Mouse (Mus musculus) embryonic facial prominence, embryonic 13.5 days (tissue): ENCODE data around the gene Mark1. TPM values are rescaled to one million over a fixed set of nuclear protein-coding genes. Genes with fewer than 3 reads are reported as not detected.

ENCODE experiments used
- ATAC-seq: fragments of 200-750 bp; cut with Nextera tagmentation; 2 replicates; pipeline ENCODE4 v1.8.0; 2017; ENCODE audit warnings: low read depth; ENCODE audit not compliant: insufficient number of reproducible peaks, insufficient read depth, low FRiP score, low TSS enrichment
- H3K27ac ChIP-seq: fragments of 300-500 bp; sonication (generic); 2 replicates; pipeline ENCODE4 v1.5.1; 2015; ENCODE audit warnings: moderate library complexity, mild to moderate bottlenecking, inconsistent platforms
- H3K27me3 ChIP-seq: fragments of 300-500 bp; sonication (generic); 2 replicates; pipeline ENCODE4 v1.6.1; 2015; ENCODE audit warnings: mild to moderate bottlenecking, inconsistent platforms
- H3K36me3 ChIP-seq: fragments of 300-500 bp; sonication (generic); 2 replicates; pipeline ENCODE4 v1.6.1; 2015; ENCODE audit warnings: mild to moderate bottlenecking, inconsistent platforms
- H3K4me1 ChIP-seq: fragments of 300-500 bp; sonication (generic); 2 replicates; pipeline ENCODE4 v1.6.1; 2015; ENCODE audit warnings: inconsistent platforms
- H3K4me2 ChIP-seq: fragments of 300-500 bp; sonication (generic); 2 replicates; pipeline ENCODE4 v1.6.1; 2015; ENCODE audit warnings: moderate library complexity, mild to moderate bottlenecking, inconsistent platforms
- H3K4me3 ChIP-seq: fragments of 300-500 bp; sonication (generic); 2 replicates; pipeline ENCODE4 v1.5.1; 2015; ENCODE audit warnings: mild to moderate bottlenecking, inconsistent platforms
- H3K9ac ChIP-seq: fragments of 300-500 bp; sonication (generic); 2 replicates; pipeline ENCODE4 v1.6.1; 2015; ENCODE audit warnings: mild to moderate bottlenecking, inconsistent platforms
- H3K9me3 ChIP-seq: fragments of 300-500 bp; sonication (generic); 2 replicates; pipeline ENCODE4 v1.6.1; 2016; ENCODE audit warnings: inconsistent platforms
- WGBS: fragments of 180-500 bp; shearing (Covaris S2); methylation state at CpG from one replicate; pipeline ENCODE4 v1.1.7; 2015; ENCODE audit warnings: mixed read lengths; 5-methylcytosine and 5-hydroxymethylcytosine counted together
- polyA plus RNA-seq: library from polyadenylated mRNA; unstranded; fragments of >200 nt; fragmentation: Nextera tagmentation; extraction: Ambion mirVana; gene quantifications from 2 replicates; pipeline ENCODE4 v1.2.1, GENCODE M21; 2015

The Mark1 gene
- polyA plus RNA-seq, 1 experiment from 2014 or later: 4.5 TPM

GRCm38 (mm10) chr1:184958818-184959217 is 40.6 kb downstream of the Mark1 start:
- Histone ChIP-seq H3K4me2 (no peak overlapping the region), H3K27me3 (no peaks in the 10 kb centered on the region), H3K4me3 (no peak overlapping the region), H3K4me1 (no peaks in the 10 kb centered on the region; the same call in 1 of the 2 replicates), H3K9ac (no peak overlapping the region), H3K27ac (0 out of 2 replicates have a peak overlapping the region, but pooled peaks have one; percentile 11), H3K9me3 (peaks cover 16% of the 10 kb centered on the region; the same call in 1 of the 2 replicates), H3K36me3 (peaks cover 18% of the 10 kb centered on the region; the same call in 1 of the 2 replicates)
- no peak for ATAC-seq
- WGBS: 78% methylated on average over 9 of the region's 9 CpGs

GRCm38 (mm10) chr1:184958388-184958787 is 41.0 kb downstream of the Mark1 start:
- no peak for ATAC-seq
- Histone ChIP-seq H3K9me3 (peaks cover 16% of the 10 kb centered on the region; the same call in 1 of the 2 replicates), H3K27me3 (no peaks in the 10 kb centered on the region), H3K27ac (0 out of 2 replicates have a peak overlapping the region, but pooled peaks have one; percentile 11), H3K4me2 (no peak overlapping the region), H3K9ac (no peak overlapping the region), H3K36me3 (peaks cover 18% of the 10 kb centered on the region; the same call in 1 of the 2 replicates), H3K4me3 (no peak overlapping the region), H3K4me1 (no peaks in the 10 kb centered on the region)
- WGBS: 72% methylated on average over 6 of the region's 6 CpGs

- Histone ChIP-seq H3K36me3 (no peaks in the 10 kb centered on the region), H3K9ac (no peak overlapping the region), H3K4me1 (no peaks in the 10 kb centered on the region), H3K9me3 (0 out of 2 replicates have a peak, but pooled peaks cover 6% of the 10 kb centered on the region), H3K4me3 (no peak overlapping the region), H3K4me2 (no peak overlapping the region), H3K27ac (no peak overlapping the region), H3K27me3 (no peaks in the 10 kb centered on the region)
- ATAC-seq: no peak
- 59% methylated on average over 5 of the region's 5 CpGs for WGBS
These were observed 47.6 kb downstream of the Mark1 start for GRCm38 (mm10) chr1:184951758-184952157.

GRCm38 (mm10) chr1:184951057-184951456 is 48.3 kb downstream of the Mark1 start:
- no peak overlapping the region for H3K9ac ChIP-seq
- H3K36me3 ChIP-seq: no peaks in the 10 kb centered on the region
- no peak overlapping the region for H3K4me3 ChIP-seq
- no peaks in the 10 kb centered on the region for H3K27me3 ChIP-seq
- ATAC-seq: no peak
- H3K27ac ChIP-seq: no peak overlapping the region
- no peak overlapping the region for H3K4me2 ChIP-seq
- no peaks in the 10 kb centered on the region for H3K4me1 ChIP-seq
- 92% methylated on average over 11 of the region's 11 CpGs for WGBS
- H3K9me3 ChIP-seq: no peaks in the 10 kb centered on the region

GRCm38 (mm10) chr1:184938106-184938505 is 61.3 kb downstream of the Mark1 start:
- peaks cover 9% of the 10 kb centered on the region; the same call in 1 of the 2 replicates for H3K36me3 ChIP-seq
- ATAC-seq: no peak
- H3K4me3 ChIP-seq: no peak overlapping the region
- H3K9ac ChIP-seq: no peak overlapping the region
- no peak overlapping the region for H3K27ac ChIP-seq
- H3K4me1 ChIP-seq: 0 out of 2 replicates have a peak, but pooled peaks cover 3% of the 10 kb centered on the region
- H3K27me3 ChIP-seq: no peaks in the 10 kb centered on the region
- no peak overlapping the region for H3K4me2 ChIP-seq
- 75% methylated on average over 4 of the region's 4 CpGs for WGBS
- no peaks in the 10 kb centered on the region for H3K9me3 ChIP-seq

- no peak overlapping the region for H3K27ac ChIP-seq
- 0 out of 2 replicates have a peak, but pooled peaks cover 3% of the 10 kb centered on the region for H3K4me1 ChIP-seq
- H3K9me3 ChIP-seq: no peaks in the 10 kb centered on the region
- no peak for ATAC-seq
- peaks cover 9% of the 10 kb centered on the region; the same call in 1 of the 2 replicates for H3K36me3 ChIP-seq
- no peak overlapping the region for H3K4me2 ChIP-seq
- WGBS: 38% methylated on average over 5 of the region's 5 CpGs
- H3K27me3 ChIP-seq: no peaks in the 10 kb centered on the region
- no peak overlapping the region for H3K4me3 ChIP-seq
- no peak overlapping the region for H3K9ac ChIP-seq
These were observed 63.4 kb downstream of the Mark1 start for GRCm38 (mm10) chr1:184935980-184936379.

- Histone ChIP-seq H3K27me3 (no peaks in the 10 kb centered on the region), H3K36me3 (peaks cover 9% of the 10 kb centered on the region; the same call in 1 of the 2 replicates), H3K4me2 (no peak overlapping the region), H3K4me1 (0 out of 2 replicates have a peak, but pooled peaks cover 3% of the 10 kb centered on the region), H3K4me3 (no peak overlapping the region), H3K9ac (no peak overlapping the region), H3K9me3 (no peaks in the 10 kb centered on the region), H3K27ac (no peak overlapping the region)
- no peak for ATAC-seq
- 69% methylated on average over 6 of the region's 6 CpGs for WGBS
These were observed 63.9 kb downstream of the Mark1 start for GRCm38 (mm10) chr1:184935490-184935889.

- 83% methylated on average over 6 of the region's 6 CpGs for WGBS
- Histone ChIP-seq H3K27me3 (no peaks in the 10 kb centered on the region), H3K36me3 (peaks cover 19% of the 10 kb centered on the region), H3K4me1 (0 out of 2 replicates have a peak, but pooled peaks cover 2% of the 10 kb centered on the region), H3K4me3 (no peak overlapping the region), H3K27ac (no peak overlapping the region), H3K9me3 (no peaks in the 10 kb centered on the region), H3K9ac (no peak overlapping the region), H3K4me2 (no peak overlapping the region)
- no peak for ATAC-seq
These were observed 68.3 kb downstream of the Mark1 start for GRCm38 (mm10) chr1:184931097-184931496.

- Histone ChIP-seq H3K4me3 (no peak overlapping the region), H3K9me3 (no peaks in the 10 kb centered on the region), H3K9ac (no peak overlapping the region), H3K4me2 (no peak overlapping the region), H3K27ac (no peak overlapping the region), H3K4me1 (no peaks in the 10 kb centered on the region), H3K36me3 (peaks cover 23% of the 10 kb centered on the region), H3K27me3 (no peaks in the 10 kb centered on the region)
- ATAC-seq: no peak
- 64% methylated on average over 1 of the region's 1 CpGs for WGBS
These were observed 71.0 kb downstream of the Mark1 start for GRCm38 (mm10) chr1:184928382-184928781.

- WGBS: 94% methylated on average over 1 of the region's 1 CpGs
These were observed 71.5 kb downstream of the Mark1 start for GRCm38 (mm10) chr1:184927911-184928310.

GRCm38 (mm10) chr1:184922824-184923223 is 76.5 kb downstream of the Mark1 start:
- ATAC-seq: no peak
- Histone ChIP-seq H3K36me3 (peaks cover 55% of the 10 kb centered on the region), H3K27ac (no peak overlapping the region), H3K9ac (no peak overlapping the region), H3K4me1 (no peaks in the 10 kb centered on the region), H3K4me3 (no peak overlapping the region), H3K9me3 (no peaks in the 10 kb centered on the region), H3K4me2 (no peak overlapping the region), H3K27me3 (no peaks in the 10 kb centered on the region)
- WGBS: 87% methylated on average over 13 of the region's 13 CpGs

More at GRCm38 (mm10) chr1:184927911-184928310, 71.5 kb downstream of the Mark1 start:
- Histone ChIP-seq H3K9me3 (no peaks in the 10 kb centered on the region), H3K4me1 (no peaks in the 10 kb centered on the region), H3K27me3 (no peaks in the 10 kb centered on the region), H3K27ac (no peak overlapping the region), H3K36me3 (peaks cover 27% of the 10 kb centered on the region), H3K4me2 (no peak overlapping the region), H3K4me3 (no peak overlapping the region), H3K9ac (no peak overlapping the region)
- ATAC-seq: no peak

- Histone ChIP-seq H3K4me1 (no peaks in the 10 kb centered on the region), H3K4me3 (no peak overlapping the region), H3K9ac (no peak overlapping the region), H3K27me3 (no peaks in the 10 kb centered on the region), H3K9me3 (no peaks in the 10 kb centered on the region), H3K27ac (no peak overlapping the region), H3K4me2 (no peak overlapping the region), H3K36me3 (peaks cover 54% of the 10 kb centered on the region)
- 88% methylated on average over 5 of the region's 5 CpGs for WGBS
- ATAC-seq: no peak
These were observed 79.3 kb downstream of the Mark1 start for GRCm38 (mm10) chr1:184920057-184920456.
